In the genomic region with DNA sequence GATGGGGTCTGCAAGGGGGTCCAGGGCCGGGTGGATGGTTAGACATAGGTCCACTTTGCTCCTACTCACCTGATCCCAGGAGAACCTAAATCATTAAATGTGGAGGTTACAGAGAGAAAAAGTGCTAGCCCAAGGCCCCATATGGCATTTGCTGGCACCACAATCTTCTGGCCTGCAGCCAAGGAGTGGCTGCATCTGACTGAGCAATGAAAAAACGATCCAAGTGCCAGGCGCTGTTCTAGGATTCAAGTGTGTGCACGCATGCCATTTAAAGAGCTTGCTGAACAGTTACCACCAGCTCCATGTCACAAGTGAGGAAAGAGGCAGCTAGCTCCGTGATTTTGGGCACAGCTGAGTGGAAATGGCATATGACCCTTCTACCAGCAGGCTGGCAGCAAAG, we compare ENCODE assay signal across 11 mouse cellular contexts. TPM values are rescaled to one million over a fixed set of nuclear protein-coding genes. Genes with fewer than 3 reads are reported as not detected.
DNase-seq lines count a peak whose midpoint lies in the region; ATAC-seq and TF ChIP-seq lines count a peak whose summit lies in the region.
"Had no signal": no experiment of that assay in that cellular context is flagged by ENCODE, and none has a peak within 500 bp of the region (broad histone marks: within the 10 kb centered on the region; RNA-seq: fewer than 3 reads in every experiment).

No protein-coding gene starts in this region.

- H3K27me3 ChIP-seq in lung, embryonic 14.5 days (ENCODE audit: insufficient read depth, low read length), result no peaks in the 10 kb centered on the region
- H3K27me3 ChIP-seq in forebrain, embryonic 16.5 days (replicated peaks; ENCODE audit: control insufficient read depth, insufficient read depth, low read length), result no peaks in the 10 kb centered on the region

- no peaks in the 10 kb centered on the region for H3K9me3 ChIP-seq in lung, embryonic 14.5 days (ENCODE audit: low read depth, low read length)
- no peaks in the 10 kb centered on the region for H3K9me3 ChIP-seq in forebrain, embryonic 16.5 days (ENCODE audit: control insufficient read depth, low read length)

- H3K4me3 ChIP-seq in lung, embryonic 14.5 days (ENCODE audit: low read depth, low read length), result no peak overlapping the region
- no peak overlapping the region for H3K4me3 ChIP-seq in forebrain, embryonic 16.5 days (replicated peaks; ENCODE audit: low read length)

- H3K4me1 ChIP-seq in lung, embryonic 14.5 days (ENCODE audit: insufficient read depth), result peaks cover 4% of the 10 kb centered on the region; the same call in 1 of the 2 replicates
- peaks cover 57% of the 10 kb centered on the region for H3K4me1 ChIP-seq in forebrain, embryonic 16.5 days (replicated peaks; ENCODE audit: control insufficient read depth, insufficient read depth, low read length)

- no peak overlapping the region for H3K4me2 ChIP-seq in lung, embryonic 14.5 days
- H3K4me2 ChIP-seq in forebrain, embryonic 16.5 days (ENCODE audit: low read length), result no peak overlapping the region

- no peaks in the 10 kb centered on the region for H3K36me3 ChIP-seq in lung, embryonic 14.5 days (ENCODE audit: insufficient read depth)
- H3K36me3 ChIP-seq in forebrain, embryonic 16.5 days (ENCODE audit: control insufficient read depth, insufficient read depth), result no peaks in the 10 kb centered on the region

- no peak overlapping the region for H3K27ac ChIP-seq in lung, embryonic 14.5 days (ENCODE audit: low read depth)
- H3K27ac ChIP-seq in forebrain, embryonic 16.5 days (ENCODE audit: low read length), result peak overlapping the region; percentile 11

- no peak for ATAC-seq in lung, embryonic 14.5 days (ENCODE audit: insufficient read depth)
- ATAC-seq in forebrain, embryonic 16.5 days, result peak; percentile 55

- peak; percentile 43 for DNase-seq in lung, embryonic 14.5 days
- no peak for DNase-seq in lung, postnatal 25 days (ENCODE audit: low spot score)
- peak; percentile 76 for DNase-seq in adrenal gland, postnatal 25 days
- DNase-seq in layer of hippocampus, postnatal 25 days (ENCODE audit: extremely low spot score in 1 of 2, low spot score in 1 of 2), result peak; percentile 50 to 78
- DNase-seq in right cerebral cortex, postnatal 36 days (ENCODE audit: low spot score in 2 of 2), result peak; percentile 75 to 79
- no peak for DNase-seq in c-Kit-positive CD71-positive TER-119-positive erythroid progenitor cells, embryonic 14.5 days (ENCODE audit: low spot score)
- no peak for DNase-seq in urinary bladder, postnatal 4 days (ENCODE audit: low spot score in 2 of 2)

- WGBS in lung, embryonic 14.5 days, result 64% methylated on average over 5 of the region's 5 CpGs
- 19% methylated on average over 5 of the region's 5 CpGs for WGBS in forebrain, embryonic 16.5 days

- TF ChIP-seq CTCF in lung, embryonic 14.5 days (IDR thresholded peaks at IDR 0.05; ENCODE audit: low read depth), result no peak

- no peak overlapping the region for H3K9ac ChIP-seq in lung, embryonic 14.5 days
- no peak overlapping the region for H3K9ac ChIP-seq in forebrain, embryonic 16.5 days (replicated peaks; ENCODE audit: low read depth, low read length)

RNA-seq across cellular contexts. Expression of a gene that starts 23.8 kb away (rescaled TPM):
- polyA plus RNA-seq in lung, embryonic 14.5 days (2014; fragmentation: Nextera tagmentation; extraction: Ambion mirVana), result not detected in 2 replicates
- not detected in 2 replicates for total RNA-seq in adrenal gland, postnatal 25 days (2021)
- not detected in 2 replicates for polyA plus RNA-seq in forebrain, embryonic 16.5 days (2015; fragmentation: Nextera tagmentation; extraction: Ambion mirVana)
- not detected for total RNA-seq in layer of hippocampus, postnatal 25 days (2021)
- total RNA-seq: gastrocnemius, postnatal 4 days had no signal
- polyA plus RNA-seq: liver, embryonic 16.5 days; stomach, embryonic 14.5 days had no signal

RNA-seq across cellular contexts. Expression of a gene that starts 51.9 kb away (rescaled TPM):
- 0.60 and 0.61 TPM in 2 replicates for polyA plus RNA-seq in lung, embryonic 14.5 days (2014; fragmentation: Nextera tagmentation; extraction: Ambion mirVana)
- total RNA-seq in adrenal gland, postnatal 25 days (2021), result 28.9 and 37.9 TPM in 2 replicates
- polyA plus RNA-seq in forebrain, embryonic 16.5 days (2015; fragmentation: Nextera tagmentation; extraction: Ambion mirVana), result 33.8 and 37.9 TPM in 2 replicates
- 100 to 1,000 TPM; 138 to 142 TPM for total RNA-seq in layer of hippocampus, postnatal 25 days (2021)

Comparison
In these comparisons a context has a peak if more than half of its experiments do, and no peak if none do; other contexts are left out.
1. DNase-seq: peak in lung, embryonic 14.5 days (single experiment), adrenal gland, postnatal 25 days (single experiment), layer of hippocampus, postnatal 25 days (2 of 2) and right cerebral cortex, postnatal 36 days (2 of 2); none in lung, postnatal 25 days (single experiment), c-Kit-positive CD71-positive TER-119-positive erythroid progenitor cells, embryonic 14.5 days (single experiment) and urinary bladder, postnatal 4 days (0 of 2).